Mouse (Mus musculus) lung, adult 18-20 months (tissue): ENCODE data around the gene Aurkb.
"Not testable (repeated sequence)": the region's sequence is repeated elsewhere in the genome, so short reads cannot be mapped to it uniquely, and the experiment has no call there.

ENCODE experiments used
- DNase-seq, 2 experiments: peaks; one replicate each; pipeline ENCODE4 v3.0.0; 2022; ENCODE audit warnings: mixed read lengths in 2 of 2

Gene Aurkb

GRCm38 (mm10) chr11:69045531-69046394 lies at the start of gene Aurkb:
Gene Aurkb, plus strand, starts transcription at chr11:69045647.
- DNase-seq: peak; percentile 80 to 86

GRCm38 (mm10) chr11:68997080-68997479 lies 48.4 kb upstream of the Aurkb start:
- DNase-seq: no peak

- DNase-seq: not testable (repeated sequence)
These were observed 42.7 kb upstream of the Aurkb start for GRCm38 (mm10) chr11:69002782-69003181.

- no peak for DNase-seq
These were observed 41.9 kb upstream of the Aurkb start for GRCm38 (mm10) chr11:69003592-69003991.

- DNase-seq: no peak
These were observed 40.3 kb upstream of the Aurkb start for GRCm38 (mm10) chr11:69005193-69005592.

GRCm38 (mm10) chr11:69006575-69006974 lies 38.9 kb upstream of the Aurkb start:
- not testable (repeated sequence) for DNase-seq

GRCm38 (mm10) chr11:69008182-69009121 lies 37.0 kb upstream of the Aurkb start, which contains the start of gene Pfas:
Gene Pfas, minus strand, starts transcription at chr11:69008460.
- DNase-seq: peak; percentile 87 to 90

- no peak for DNase-seq
These were observed 35.9 kb upstream of the Aurkb start for GRCm38 (mm10) chr11:69009508-69009907.

- DNase-seq: no peak
These were observed 34.8 kb upstream of the Aurkb start for GRCm38 (mm10) chr11:69010400-69011323.

- DNase-seq: not testable (repeated sequence)
These were observed 34.0 kb upstream of the Aurkb start for GRCm38 (mm10) chr11:69011445-69011844.

- peak; percentile 93 to 95 for DNase-seq
These were observed 33.3 kb upstream of the Aurkb start for GRCm38 (mm10) chr11:69012071-69012601.

- peak; percentile 90 to 93 for DNase-seq
These were observed 29.6 kb upstream of the Aurkb start, which contains the start of gene Ctc1 for GRCm38 (mm10) chr11:69015644-69016441. Gene Ctc1, plus strand, starts transcription at chr11:69015911.

- DNase-seq: no peak
These were observed 28.7 kb upstream of the Aurkb start for GRCm38 (mm10) chr11:69016755-69017154.

GRCm38 (mm10) chr11:69020691-69021090 lies 24.8 kb upstream of the Aurkb start:
- no peak for DNase-seq

GRCm38 (mm10) chr11:69026562-69026961 lies 18.9 kb upstream of the Aurkb start:
- no peak for DNase-seq

- DNase-seq: no peak
These were observed 16.6 kb upstream of the Aurkb start for GRCm38 (mm10) chr11:69028805-69029204.

- no peak for DNase-seq
These were observed 11.9 kb upstream of the Aurkb start for GRCm38 (mm10) chr11:69033552-69033951.

- DNase-seq: no peak
These were observed 10.9 kb upstream of the Aurkb start for GRCm38 (mm10) chr11:69034585-69034984.

GRCm38 (mm10) chr11:69035411-69035810 lies 10.0 kb upstream of the Aurkb start:
- DNase-seq: no peak

GRCm38 (mm10) chr11:69035849-69036248 lies 9.6 kb upstream of the Aurkb start:
- peak; percentile 91 to 94 for DNase-seq
